Comparison of ENCODE assay signal across 8 mouse cellular contexts in the genomic region with DNA sequence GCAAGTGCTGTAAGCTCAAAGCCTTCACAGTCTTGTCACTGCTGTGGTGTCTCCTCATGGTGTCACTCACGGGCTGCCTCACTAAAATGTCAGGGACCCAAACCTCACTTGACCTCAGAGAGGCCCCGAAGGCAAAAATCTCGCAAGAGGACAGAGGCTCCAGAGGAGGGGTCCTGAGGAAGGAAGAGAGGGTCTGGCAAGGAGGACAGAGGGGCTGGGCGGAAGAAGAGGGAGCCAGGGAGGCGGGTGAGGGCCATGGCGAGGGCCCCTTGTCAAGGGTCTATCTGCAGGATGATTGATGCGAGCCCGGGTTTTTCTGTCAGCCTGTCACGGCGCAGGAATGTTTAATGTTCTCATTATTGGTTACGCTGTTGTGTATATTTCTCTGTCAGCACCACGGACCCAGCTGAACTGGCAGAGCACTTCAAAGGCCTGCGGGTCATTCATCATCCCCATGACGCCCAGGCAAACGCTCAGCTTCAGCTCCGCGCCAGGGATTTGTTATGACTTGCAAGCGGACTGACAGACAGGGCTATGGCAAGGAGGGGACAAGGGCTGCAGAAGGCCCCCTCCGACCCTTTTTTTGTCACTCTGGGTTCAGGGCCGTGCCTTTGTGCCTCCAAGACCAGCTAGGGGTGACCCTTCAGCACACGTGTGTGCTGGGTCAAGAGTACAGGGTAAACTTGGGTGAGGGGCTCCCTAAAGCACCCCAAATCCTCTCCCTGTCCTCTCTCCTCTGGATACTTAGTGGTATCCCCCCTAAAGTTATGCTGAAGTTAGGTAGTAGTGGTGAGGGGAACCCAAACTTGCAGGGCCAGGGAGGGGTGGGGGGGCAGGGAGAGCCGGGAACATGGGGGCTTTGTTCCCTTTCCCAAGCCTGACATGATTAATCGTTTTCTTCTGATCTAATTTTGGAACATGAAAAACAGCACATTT. TPM values are rescaled to one million over a fixed set of nuclear protein-coding genes. Genes with fewer than 3 reads are reported as not detected.
DNase-seq lines count a peak whose midpoint lies in the region; ATAC-seq and TF ChIP-seq lines count a peak whose summit lies in the region.

No protein-coding gene starts in this region.

- no peak overlapping the region for H3K4me3 ChIP-seq in embryonic fibroblast, embryonic 13.5 days (ENCODE audit: insufficient read depth, low read length)
- no peak overlapping the region for H3K4me3 ChIP-seq in hindbrain, embryonic 12.5 days
- H3K4me3 ChIP-seq in limb, embryonic 13.5 days, result peak overlapping the region; percentile 25
- H3K4me3 ChIP-seq in midbrain, embryonic 15.5 days, result no peak overlapping the region

- H3K4me2 ChIP-seq in hindbrain, embryonic 12.5 days (replicated peaks), result peak overlapping the region; percentile 41
- peak overlapping the region; percentile 60 for H3K4me2 ChIP-seq in limb, embryonic 13.5 days (replicated peaks)
- H3K4me2 ChIP-seq in midbrain, embryonic 15.5 days, result peak overlapping the region; percentile 16

- no peaks in the 10 kb centered on the region for H3K9me3 ChIP-seq in hindbrain, embryonic 12.5 days (replicated peaks)
- H3K9me3 ChIP-seq in limb, embryonic 13.5 days, result peaks cover 6% of the 10 kb centered on the region
- H3K9me3 ChIP-seq in midbrain, embryonic 15.5 days, result no peaks in the 10 kb centered on the region

- DNase-seq in gastrocnemius, postnatal 10 days, result peak; percentile 21
- no peak for DNase-seq in gastrocnemius, adult 8-10 months (ENCODE audit: low spot score in 2 of 2)

- no peak for TF ChIP-seq POLR2A in embryonic fibroblast, embryonic 13.5 days (IDR thresholded peaks at IDR 0.05; ENCODE audit: low read depth, low read length)

- H3K36me3 ChIP-seq in hindbrain, embryonic 12.5 days, result no peaks in the 10 kb centered on the region
- no peaks in the 10 kb centered on the region for H3K36me3 ChIP-seq in limb, embryonic 13.5 days
- H3K36me3 ChIP-seq in midbrain, embryonic 15.5 days (replicated peaks), result no peaks in the 10 kb centered on the region

- ATAC-seq in hindbrain, embryonic 12.5 days (ENCODE audit: low FRiP score), result peak; percentile 86
- peak; percentile 51 for ATAC-seq in limb, embryonic 13.5 days (ENCODE audit: low FRiP score, low read depth)
- ATAC-seq in midbrain, embryonic 15.5 days (replicated peaks), result no peak
- no peak for ATAC-seq in megakaryocyte, adult 5-6 weeks (ENCODE audit: poor library complexity, severe bottlenecking)
- ATAC-seq in monocyte, adult 5-6 weeks (replicated peaks; ENCODE audit: insufficient number of reproducible peaks, low FRiP score, low TSS enrichment, poor library complexity, severe bottlenecking), result no peak

- WGBS in hindbrain, embryonic 12.5 days, result 7% methylated on average over 23 of the region's 23 CpGs
- WGBS in limb, embryonic 13.5 days, result 5% methylated on average over 23 of the region's 23 CpGs
- 32% methylated on average over 23 of the region's 23 CpGs for WGBS in midbrain, embryonic 15.5 days

- H3K27ac ChIP-seq in embryonic fibroblast, embryonic 13.5 days (ENCODE audit: insufficient read depth, low read length), result no peak overlapping the region
- H3K27ac ChIP-seq in hindbrain, embryonic 12.5 days, result peak overlapping the region; percentile 86
- H3K27ac ChIP-seq in limb, embryonic 13.5 days, result peak overlapping the region; percentile 79
- H3K27ac ChIP-seq in midbrain, embryonic 15.5 days, result no peak overlapping the region

- H3K9ac ChIP-seq in hindbrain, embryonic 12.5 days, result no peak overlapping the region
- peak overlapping the region; percentile 31 for H3K9ac ChIP-seq in limb, embryonic 13.5 days
- no peak overlapping the region for H3K9ac ChIP-seq in midbrain, embryonic 15.5 days

- no peaks in the 10 kb centered on the region for H3K27me3 ChIP-seq in hindbrain, embryonic 12.5 days
- peaks cover 24% of the 10 kb centered on the region for H3K27me3 ChIP-seq in limb, embryonic 13.5 days
- no peaks in the 10 kb centered on the region for H3K27me3 ChIP-seq in midbrain, embryonic 15.5 days (replicated peaks)

- 0 out of 2 replicates have a peak, but pooled peaks have one; percentile 6 for TF ChIP-seq CTCF in embryonic fibroblast, embryonic 13.5 days (IDR thresholded peaks at IDR 0.05; ENCODE audit: borderline replicate concordance, insufficient read depth, low read length)

- H3K4me1 ChIP-seq in embryonic fibroblast, embryonic 13.5 days (ENCODE audit: control insufficient read depth, insufficient read depth, low read length), result peaks cover 7% of the 10 kb centered on the region; the same call in 1 of the 2 replicates
- peaks cover 23% of the 10 kb centered on the region for H3K4me1 ChIP-seq in hindbrain, embryonic 12.5 days
- H3K4me1 ChIP-seq in limb, embryonic 13.5 days, result peaks cover 45% of the 10 kb centered on the region
- H3K4me1 ChIP-seq in midbrain, embryonic 15.5 days, result peaks cover 8% of the 10 kb centered on the region

RNA-seq across cellular contexts. Expression of a gene that starts 55.1 kb away (rescaled TPM):
- total RNA-seq in gastrocnemius, postnatal 10 days (2021), result 10 to 100 TPM; 10.3 to 11.1 TPM
- 10 to 100 TPM in 2 of 4 experiments, 1 to 10 TPM in 2; 6.5 to 11.5 (median 9.7) TPM for total RNA-seq in gastrocnemius, adult 8-10 months (2022)
- 7.3 and 9.8 TPM in 2 replicates for polyA plus RNA-seq in embryonic fibroblast, embryonic 13.5 days (2011; ENCODE audit: insufficient read length, low read depth, missing spikeins)
- polyA plus RNA-seq in hindbrain, embryonic 12.5 days (2016; fragmentation: Nextera tagmentation; extraction: Ambion mirVana), result 18.2 and 22.3 TPM in 2 replicates
- polyA plus RNA-seq in limb, embryonic 13.5 days (2015; fragmentation: Nextera tagmentation; extraction: Ambion mirVana), result 21.0 and 24.2 TPM in 2 replicates
- 52.3 and 54.4 TPM in 2 replicates for polyA plus RNA-seq in midbrain, embryonic 15.5 days (2015; fragmentation: Nextera tagmentation; extraction: Ambion mirVana)
- total RNA-seq in megakaryocyte, adult 5-6 weeks (2015), result 8.0 and 14.3 TPM in 2 replicates
- 0.89 and 5.4 TPM in 2 replicates for total RNA-seq in megakaryocyte, adult 5-6 weeks (2017)
- total RNA-seq in monocyte, adult 5-6 weeks (2017), result 2.9 to 11.5 TPM (median 8.0 TPM) in 3 replicates

Comparison
In these comparisons a context has a peak if more than half of its experiments do, and no peak if none do; other contexts are left out.
1. H3K27ac ChIP-seq: peak in hindbrain, embryonic 12.5 days (single experiment) and limb, embryonic 13.5 days (single experiment); none in embryonic fibroblast, embryonic 13.5 days (single experiment) and midbrain, embryonic 15.5 days (single experiment).
2. ATAC-seq: peak in hindbrain, embryonic 12.5 days (single experiment) and limb, embryonic 13.5 days (single experiment); none in midbrain, embryonic 15.5 days (single experiment), megakaryocyte, adult 5-6 weeks (single experiment) and monocyte, adult 5-6 weeks (single experiment).
3. Peak in every context shown above with its lines, with median percentiles within 50 percentile points of each other: H3K4me2 ChIP-seq.